Mouse (Mus musculus): Measurements from ENCODE around the gene Ldha. TPM values are rescaled to one million over a fixed set of nuclear protein-coding genes. Genes with fewer than 3 reads are reported as not detected.

Gene Ldha
- total RNA-seq (2023) = 212 TPM

GRCm38 (mm10) chr7:46840787-46841525 lies at the start of gene Ldha:
TSS of gene Ldha (plus strand) at chr7:46841475.

DNA sequence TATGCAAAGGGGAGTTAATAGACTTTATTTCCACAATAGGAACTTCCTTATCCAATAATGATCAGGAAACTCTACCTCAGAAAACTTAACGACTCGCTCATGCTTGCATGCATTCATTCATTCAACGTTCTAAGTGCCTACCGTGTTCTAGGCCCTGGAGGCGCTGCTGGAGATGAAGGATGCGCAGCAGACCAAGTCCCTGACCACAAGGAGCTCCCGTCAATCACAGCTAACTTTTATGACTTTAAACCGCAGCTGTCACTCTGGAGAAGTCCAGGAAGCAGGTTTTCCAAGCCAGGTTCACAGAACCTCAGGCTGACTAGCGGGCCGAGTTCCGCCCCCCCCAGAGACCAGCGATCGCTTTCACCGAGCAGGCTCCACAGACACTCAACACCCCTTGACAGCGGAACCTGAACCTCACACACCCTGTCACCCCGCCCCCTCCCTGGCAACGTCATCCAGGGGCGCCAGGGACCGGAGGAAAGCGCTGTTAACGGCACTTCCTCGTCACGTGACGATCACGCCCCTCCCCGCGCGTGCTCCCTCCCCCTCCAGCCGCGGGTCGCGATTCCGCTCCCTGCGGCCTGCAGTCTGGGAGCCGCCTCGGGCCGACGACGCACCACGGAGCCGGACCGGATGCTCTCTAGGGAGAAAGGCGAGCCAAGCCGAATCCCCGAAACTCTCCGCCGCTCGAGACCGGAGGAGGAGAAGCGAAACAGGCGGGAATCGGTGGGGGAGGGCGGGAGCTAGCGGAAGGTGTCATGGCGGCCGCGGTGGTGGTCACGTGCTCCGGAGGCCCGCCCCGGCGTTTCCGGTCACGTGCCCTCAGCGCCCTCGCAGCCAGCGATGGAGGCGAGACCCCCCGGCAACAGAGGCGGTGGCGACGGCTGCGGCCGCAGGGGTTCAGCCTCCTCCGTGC lies 45.7 kb upstream of the Ldha start, which contains the start of the genes Hps5 and Gtf2h1:
Gene Hps5 (minus strand): TSS at position 778 of the 919 bp plus-strand sequence.
Gene Gtf2h1 (plus strand): TSS at position 817 of the 919 bp plus-strand sequence.

GRCm38 (mm10) chr7:46860996-46861395 lies 19.7 kb downstream of the Ldha start, which contains the start of gene Ldhc:
TSS of gene Ldhc (plus strand) at chr7:46861203.

Other genes starting within 250 kb of the Ldha start
- 17.8 TPM for gene Sergef, start 201.7 kb upstream of the Ldha start, total RNA-seq (2023)
- not detected for gene Tph1, start 168.9 kb upstream of the Ldha start, total RNA-seq (2023)
- 15.2 TPM for gene Saal1, start 130.8 kb upstream of the Ldha start, total RNA-seq (2023)
- gene Saa3, start 125.8 kb upstream of the Ldha start, total RNA-seq (2023) = not detected
- gene Saa4, start 108.9 kb upstream of the Ldha start, total RNA-seq (2023) = not detected
- not detected for gene Saa1, start 98.5 kb upstream of the Ldha start, total RNA-seq (2023)
- not detected for gene Saa2, start 89.7 kb upstream of the Ldha start, total RNA-seq (2023)
- gene Hps5, start 45.4 kb upstream of the Ldha start, total RNA-seq (2023) = 40.6 TPM
- 52.7 TPM for gene Gtf2h1, start 45.4 kb upstream of the Ldha start, total RNA-seq (2023)
- gene Ldhc, start 19.7 kb downstream of the Ldha start, total RNA-seq (2023) = not detected
- 54.3 TPM for gene Tsg101, start 78.5 kb downstream of the Ldha start, total RNA-seq (2023)
- gene Uevld, start 117.1 kb downstream of the Ldha start, total RNA-seq (2023) = 4.4 TPM
- not detected for gene Gm9999, start 142.1 kb downstream of the Ldha start, total RNA-seq (2023)
- 66.1 TPM for gene Spty2d1, start 166.9 kb downstream of the Ldha start, total RNA-seq (2023)
- gene Tmem86a, start 209.1 kb downstream of the Ldha start, total RNA-seq (2023) = 4.3 TPM